Mouse (Mus musculus): ENCODE data around the gene Pou6f1. TPM values are rescaled to one million over a fixed set of nuclear protein-coding genes. Genes with fewer than 3 reads are reported as not detected.
A peak's percentile ranks its signal among the peaks of the same experiment; 100 is the strongest.
"Not testable (repeated sequence)": the region's sequence is repeated elsewhere in the genome, so short reads cannot be mapped to it uniquely, and the experiment has no call there.

Gene Pou6f1
- polyA plus RNA-seq, 1 experiment: 38.2 TPM

DNA sequence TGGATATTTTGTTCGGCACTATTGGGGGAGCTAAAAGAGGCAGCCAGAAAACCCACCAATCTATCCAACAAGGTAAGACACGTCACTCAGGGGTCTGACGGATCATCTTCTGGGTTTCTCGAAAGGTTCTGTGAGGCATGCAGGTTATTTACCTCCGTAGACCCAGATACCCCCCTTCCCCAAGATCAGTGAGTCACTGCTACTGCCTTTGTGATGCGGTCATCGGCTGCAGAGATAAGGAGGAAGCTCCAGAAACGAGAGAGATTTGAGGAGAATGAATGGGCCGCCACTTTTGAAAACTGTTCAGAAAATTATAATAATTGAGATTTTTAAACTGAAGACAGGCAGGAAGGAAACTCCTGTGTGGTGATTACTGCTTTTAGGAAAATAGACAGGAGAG is 43.4 kb downstream of the Pou6f1 start:
- no peaks in the 10 kb centered on the region for H3K4me1 ChIP-seq (ENCODE audit: control insufficient read depth, insufficient read depth, low read length)
- no peak overlapping the region for H3K27ac ChIP-seq (ENCODE audit: control insufficient read depth, insufficient read depth, low read depth, low read length)
- no peaks in the 10 kb centered on the region for H3K27me3 ChIP-seq (ENCODE audit: control insufficient read depth, insufficient read depth, low read length)
- H3K4me3 ChIP-seq (ENCODE audit: control insufficient read depth, low read depth, low read length): no peak overlapping the region
- no peaks in the 10 kb centered on the region for H3K36me3 ChIP-seq (ENCODE audit: control insufficient read depth, insufficient read depth, low read length)
- TF ChIP-seq POLR2A (IDR thresholded peaks at IDR 0.05; ENCODE audit: control insufficient read depth, low read depth, low read length): no peak
- TF ChIP-seq CTCF (IDR thresholded peaks at IDR 0.05; ENCODE audit: control insufficient read depth, insufficient read depth, insufficient replicate concordance, low read depth, low read length): no peak

DNA sequence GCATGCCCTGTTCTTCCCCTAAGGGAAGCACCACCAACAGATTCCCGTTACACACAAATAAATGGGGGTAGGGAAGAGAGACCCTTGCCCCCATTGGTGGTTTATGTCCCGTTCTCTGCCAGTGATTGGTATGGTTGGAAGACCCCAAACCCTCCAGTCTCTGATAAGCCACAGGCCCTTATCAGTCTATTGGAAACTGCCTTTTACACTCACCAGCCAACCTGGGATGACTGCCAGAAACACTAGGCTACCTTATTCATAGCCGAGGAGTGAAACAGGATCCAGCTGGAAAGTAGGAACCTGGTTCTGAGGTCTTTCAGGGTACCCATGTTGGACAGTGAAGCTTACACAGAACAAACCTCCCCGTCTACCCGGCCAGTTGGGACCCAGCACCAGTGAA is 43.8 kb downstream of the Pou6f1 start:
- Histone ChIP-seq H3K27ac (ENCODE audit: control insufficient read depth, insufficient read depth, low read depth, low read length) (no peak overlapping the region), H3K36me3 (ENCODE audit: control insufficient read depth, insufficient read depth, low read length) (no peaks in the 10 kb centered on the region), H3K27me3 (ENCODE audit: control insufficient read depth, insufficient read depth, low read length) (no peaks in the 10 kb centered on the region), H3K4me1 (ENCODE audit: control insufficient read depth, insufficient read depth, low read length) (no peaks in the 10 kb centered on the region), H3K4me3 (ENCODE audit: control insufficient read depth, low read depth, low read length) (no peak overlapping the region)
- TF ChIP-seq CTCF (IDR thresholded peaks at IDR 0.05; ENCODE audit: control insufficient read depth, insufficient read depth, insufficient replicate concordance, low read depth, low read length): no peak
- no peak for TF ChIP-seq POLR2A (IDR thresholded peaks at IDR 0.05; ENCODE audit: control insufficient read depth, low read depth, low read length)

DNA sequence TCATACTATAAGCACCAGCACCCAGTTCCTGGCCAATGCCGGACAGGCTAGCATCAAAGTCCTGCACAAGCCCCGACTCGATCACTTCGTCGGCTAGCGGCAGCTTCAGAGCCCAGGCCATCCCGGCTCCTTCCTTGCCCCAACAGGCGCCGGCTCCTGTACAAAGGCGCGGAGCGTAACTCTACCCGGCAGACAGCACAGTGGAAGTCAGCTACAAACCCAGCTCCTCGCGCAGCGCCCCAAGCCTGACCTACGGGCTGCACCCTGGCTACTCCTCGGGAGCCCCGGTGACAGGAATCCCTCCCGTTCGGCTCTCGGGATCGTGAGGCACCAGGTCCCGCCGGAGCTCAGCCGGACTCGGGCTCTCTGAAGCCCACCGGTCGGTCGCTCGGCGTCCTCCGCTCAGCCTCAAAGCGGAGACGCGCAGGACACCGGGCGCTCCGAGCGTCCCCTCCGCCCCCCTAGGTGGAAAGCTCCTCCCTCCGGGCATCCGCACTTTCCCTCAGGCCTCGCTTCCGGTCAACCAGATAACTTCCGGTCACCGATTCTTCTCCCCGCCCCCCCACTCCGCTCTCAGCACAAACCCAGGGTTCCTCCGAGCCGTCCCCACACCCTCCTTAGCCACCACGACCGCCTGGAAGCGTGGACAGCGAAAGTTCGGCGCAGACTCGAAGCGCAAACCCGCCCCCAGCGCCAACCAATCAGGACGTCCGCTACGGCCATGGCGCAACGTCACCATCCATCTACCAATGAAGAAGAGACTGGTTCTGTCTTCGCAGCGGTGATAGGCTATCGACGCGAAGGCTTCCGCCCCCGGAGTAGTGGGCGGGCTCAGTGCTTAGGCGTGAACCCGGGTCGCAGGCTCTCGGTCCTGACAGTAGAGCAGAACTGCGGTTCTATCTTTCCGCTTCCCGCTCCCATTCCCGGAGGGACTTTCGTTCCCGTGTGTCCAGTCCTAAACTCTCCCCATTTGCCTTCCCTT is 48.2 kb downstream of the Pou6f1 start, which contains the start of gene Tfcp2:
Tfcp2 (minus strand) TSS at position 683 of the 982 bp plus-strand sequence.
- TF ChIP-seq POLR2A (IDR thresholded peaks at IDR 0.05; ENCODE audit: control insufficient read depth, low read depth, low read length) (peak; percentile 89), CTCF (IDR thresholded peaks at IDR 0.05; ENCODE audit: control insufficient read depth, insufficient read depth, insufficient replicate concordance, low read depth, low read length) (no peak)
- Histone ChIP-seq H3K27ac (ENCODE audit: control insufficient read depth, insufficient read depth, low read depth, low read length) (peak within 1 kb of the TSS; percentile 88), H3K4me1 (ENCODE audit: control insufficient read depth, insufficient read depth, low read length) (no peaks in the 10 kb centered on the region), H3K36me3 (ENCODE audit: control insufficient read depth, insufficient read depth, low read length) (no peaks in the 10 kb centered on the region), H3K27me3 (ENCODE audit: control insufficient read depth, insufficient read depth, low read length) (no peaks in the 10 kb centered on the region), H3K4me3 (ENCODE audit: control insufficient read depth, low read depth, low read length) (peak within 1 kb of the TSS; percentile 89)

DNA sequence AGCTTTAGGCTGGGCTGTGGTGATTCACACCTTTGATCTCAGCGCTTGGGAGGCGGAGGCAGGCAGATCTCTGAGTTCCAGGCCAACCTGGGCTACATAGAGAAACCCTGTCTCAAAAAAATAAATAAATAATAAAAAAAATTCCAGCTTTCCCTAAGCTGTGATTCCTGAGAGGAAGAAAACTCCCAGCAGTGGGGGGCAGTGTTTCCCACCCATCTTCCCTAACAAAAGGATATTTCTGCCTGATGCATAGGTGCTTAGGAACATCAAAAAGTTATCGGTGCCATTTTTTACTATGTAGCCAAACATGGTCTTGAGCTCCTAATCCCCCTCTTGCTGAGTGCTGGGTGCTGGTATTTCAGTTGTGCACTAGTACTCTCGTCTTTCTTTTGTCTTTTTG is 49.5 kb downstream of the Pou6f1 start:
- Histone ChIP-seq H3K4me3 (ENCODE audit: control insufficient read depth, low read depth, low read length) (no peak overlapping the region; the same call in 1 of the 2 replicates), H3K36me3 (ENCODE audit: control insufficient read depth, insufficient read depth, low read length) (no peaks in the 10 kb centered on the region), H3K4me1 (ENCODE audit: control insufficient read depth, insufficient read depth, low read length) (no peaks in the 10 kb centered on the region), H3K27ac (ENCODE audit: control insufficient read depth, insufficient read depth, low read depth, low read length) (no peak overlapping the region), H3K27me3 (ENCODE audit: control insufficient read depth, insufficient read depth, low read length) (no peaks in the 10 kb centered on the region)
- TF ChIP-seq CTCF (IDR thresholded peaks at IDR 0.05; ENCODE audit: control insufficient read depth, insufficient read depth, insufficient replicate concordance, low read depth, low read length) (no peak), POLR2A (IDR thresholded peaks at IDR 0.05; ENCODE audit: control insufficient read depth, low read depth, low read length) (no peak)

DNA sequence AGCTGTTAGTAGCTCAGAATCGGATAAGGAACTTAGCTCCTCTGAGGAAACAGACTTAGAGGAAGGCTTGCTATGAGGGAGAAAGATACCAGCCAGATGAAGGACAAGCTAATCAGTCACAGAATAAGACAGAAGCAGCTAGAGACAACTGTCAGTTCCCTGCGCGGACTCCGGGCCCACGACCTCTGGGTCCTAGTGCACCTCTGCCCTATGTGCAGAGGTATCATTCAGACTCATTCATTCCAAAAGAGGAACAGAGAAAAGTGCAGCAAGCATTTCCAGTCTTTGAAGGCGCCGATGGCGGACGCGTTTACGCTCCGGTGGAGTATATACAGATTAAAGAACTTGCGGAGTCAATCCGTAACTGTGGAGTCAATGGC is 56.1 kb downstream of the Pou6f1 start:
- H3K36me3 ChIP-seq (ENCODE audit: control insufficient read depth, insufficient read depth, low read length); H3K4me3 ChIP-seq (ENCODE audit: control insufficient read depth, low read depth, low read length); H3K4me1 ChIP-seq (ENCODE audit: control insufficient read depth, insufficient read depth, low read length); H3K27me3 ChIP-seq (ENCODE audit: control insufficient read depth, insufficient read depth, low read length); H3K27ac ChIP-seq (ENCODE audit: control insufficient read depth, insufficient read depth, low read depth, low read length): not testable (repeated sequence)

DNA sequence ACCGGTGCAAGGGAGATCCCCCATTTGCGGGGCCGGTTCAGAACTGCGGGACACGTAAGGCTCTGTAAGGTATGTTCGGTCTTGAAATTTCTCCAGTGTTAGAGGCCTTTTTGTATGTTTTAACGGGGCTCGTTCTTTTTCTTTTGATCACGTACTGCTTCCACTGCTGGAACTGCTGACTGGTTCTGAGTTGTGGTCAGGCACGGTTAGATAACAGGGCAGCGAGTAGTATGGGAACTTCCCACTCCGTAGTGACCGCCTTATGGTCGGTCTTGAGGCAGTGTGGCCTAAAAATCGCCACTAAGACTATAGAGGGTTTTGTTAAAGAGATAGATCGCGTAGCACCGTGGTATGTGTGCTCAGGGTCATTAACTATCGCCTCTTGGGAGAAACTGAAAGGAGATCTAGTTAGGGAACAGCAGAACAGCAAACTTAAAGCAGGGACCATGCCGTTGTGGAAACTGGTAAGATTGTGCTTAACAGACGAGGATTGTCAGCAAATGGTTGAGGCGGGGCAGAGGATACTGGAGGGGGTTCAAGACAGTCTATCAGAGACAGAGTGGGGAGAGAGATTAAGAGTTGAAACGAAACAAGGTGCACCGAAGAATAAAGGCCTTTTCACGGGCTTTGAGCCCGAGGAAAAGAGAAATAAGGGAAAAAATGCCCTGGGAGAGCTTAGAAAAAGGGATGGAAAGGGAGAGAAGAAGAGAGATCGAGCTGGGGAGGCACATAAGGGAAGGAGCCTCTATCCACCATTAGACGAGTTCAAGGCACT is 56.7 kb downstream of the Pou6f1 start:
- H3K27me3 ChIP-seq (ENCODE audit: control insufficient read depth, insufficient read depth, low read length); H3K4me3 ChIP-seq (ENCODE audit: control insufficient read depth, low read depth, low read length); H3K4me1 ChIP-seq (ENCODE audit: control insufficient read depth, insufficient read depth, low read length); H3K36me3 ChIP-seq (ENCODE audit: control insufficient read depth, insufficient read depth, low read length); H3K27ac ChIP-seq (ENCODE audit: control insufficient read depth, insufficient read depth, low read depth, low read length): not testable (repeated sequence)

DNA sequence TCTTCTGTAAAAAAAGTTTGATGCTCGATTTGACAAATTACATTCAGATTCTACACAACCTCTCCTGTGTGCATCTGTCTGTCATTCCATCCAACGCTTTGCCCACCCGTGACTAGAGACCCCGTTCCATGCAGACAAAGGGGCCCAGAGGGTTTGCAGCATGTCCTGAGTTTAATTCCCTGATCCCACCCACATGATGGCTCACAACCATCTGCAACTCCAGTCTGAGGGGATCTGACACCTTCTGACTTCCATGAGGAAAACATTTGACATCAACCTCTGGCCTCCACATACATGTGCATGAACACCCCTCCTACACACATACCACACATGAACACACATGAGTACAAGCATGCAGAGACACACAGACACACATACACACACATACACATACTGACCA is 58.4 kb downstream of the Pou6f1 start:
- Histone ChIP-seq H3K4me3 (ENCODE audit: control insufficient read depth, low read depth, low read length) (no peak overlapping the region), H3K27me3 (ENCODE audit: control insufficient read depth, insufficient read depth, low read length) (no peaks in the 10 kb centered on the region), H3K27ac (ENCODE audit: control insufficient read depth, insufficient read depth, low read depth, low read length) (no peak overlapping the region), H3K36me3 (ENCODE audit: control insufficient read depth, insufficient read depth, low read length) (no peaks in the 10 kb centered on the region), H3K4me1 (ENCODE audit: control insufficient read depth, insufficient read depth, low read length) (no peaks in the 10 kb centered on the region)
- TF ChIP-seq CTCF (IDR thresholded peaks at IDR 0.05; ENCODE audit: control insufficient read depth, insufficient read depth, insufficient replicate concordance, low read depth, low read length) (no peak), POLR2A (IDR thresholded peaks at IDR 0.05; ENCODE audit: control insufficient read depth, low read depth, low read length) (no peak)

DNA sequence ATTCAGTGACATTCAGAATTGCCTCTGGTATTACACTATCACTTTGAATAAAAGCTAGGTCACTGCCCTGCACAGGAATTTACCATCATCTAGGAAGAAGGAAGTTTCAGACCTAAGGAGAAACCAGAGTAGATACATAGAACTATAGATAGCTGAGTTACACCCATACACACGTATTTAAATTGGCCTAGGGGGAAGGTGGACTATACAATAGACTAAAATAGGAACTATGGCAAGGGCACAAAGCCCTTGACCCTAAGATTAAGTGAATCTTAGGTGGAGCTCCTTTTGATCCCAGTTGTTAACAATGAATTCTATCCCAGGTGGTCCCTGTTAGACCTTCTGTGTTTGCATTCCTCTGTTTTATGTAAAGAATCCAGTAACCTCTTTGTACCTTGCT is 58.8 kb downstream of the Pou6f1 start:
- H3K4me3 ChIP-seq (ENCODE audit: control insufficient read depth, low read depth, low read length); H3K4me1 ChIP-seq (ENCODE audit: control insufficient read depth, insufficient read depth, low read length); H3K27ac ChIP-seq (ENCODE audit: control insufficient read depth, insufficient read depth, low read depth, low read length); H3K27me3 ChIP-seq (ENCODE audit: control insufficient read depth, insufficient read depth, low read length); H3K36me3 ChIP-seq (ENCODE audit: control insufficient read depth, insufficient read depth, low read length): not testable (repeated sequence)
